Mouse (Mus musculus): ENCODE results near the gene Hs3st3b1.

DNA sequence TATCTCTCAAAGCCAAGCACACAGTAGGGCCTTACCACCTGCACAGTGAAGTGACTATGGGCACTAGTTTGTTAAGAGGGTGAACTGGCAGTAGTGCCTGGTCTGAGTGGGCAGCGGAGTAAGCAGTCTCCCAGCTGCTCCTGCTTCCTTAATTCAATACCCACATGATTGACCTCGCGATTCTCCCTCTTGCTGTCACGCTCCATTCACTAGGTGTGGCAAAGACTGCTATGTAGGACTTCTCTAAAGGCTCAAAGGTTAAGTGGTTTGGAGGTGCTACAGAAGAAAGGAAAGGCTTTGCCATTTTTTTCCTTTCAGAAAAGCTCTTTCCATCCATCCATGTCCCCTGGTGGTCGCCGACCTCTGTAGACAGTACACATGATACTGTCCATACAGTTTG, 48.7 kb upstream of the Hs3st3b1 start:
- no peak for TF ChIP-seq CTCF (conservative IDR thresholded peaks at IDR 0.05; ENCODE audit: low read length)
- no peak for TF ChIP-seq NANOG (IDR thresholded peaks at IDR 0.05; ENCODE audit: borderline replicate concordance, low read length)
- no peak for TF ChIP-seq POU5F1 (IDR thresholded peaks at IDR 0.05; ENCODE audit: borderline replicate concordance, low read length)
